Mouse (Mus musculus) lung, postnatal 0 days (tissue): ENCODE results near the gene Galnt16. TPM values are rescaled to one million over a fixed set of nuclear protein-coding genes. Genes with fewer than 3 reads are reported as not detected.

ENCODE experiments used
- ATAC-seq: fragments of 200-750 bp; cut with Nextera tagmentation; 2 replicates; pipeline ENCODE4 v1.8.0; 2017; ENCODE audit warnings: moderate library complexity
- DNase-seq: peaks from one replicate; pipeline ENCODE4 v3.0.0-alpha.2; 2016; ENCODE audit warnings: low spot score
- H3K27ac ChIP-seq: fragments of 300-500 bp; sonication (generic); 2 replicates; pipeline ENCODE4 v1.5.1; 2014; ENCODE audit warnings: antibody characterized with exemption, mild to moderate bottlenecking, low read length, mixed read lengths
- H3K27me3 ChIP-seq: fragments of 300-500 bp; sonication (generic); replicated peaks from 2 replicates; pipeline ENCODE4 v1.6.1; 2014; ENCODE audit warnings: low read length, mixed read lengths; ENCODE audit not compliant: insufficient read depth
- H3K36me3 ChIP-seq: fragments of 300-500 bp; sonication (generic); 2 replicates; pipeline ENCODE4 v1.6.1; 2014; ENCODE audit warnings: low read length, mixed read lengths; ENCODE audit not compliant: insufficient read depth
- H3K4me1 ChIP-seq: fragments of 300-500 bp; sonication (generic); 2 replicates; pipeline ENCODE4 v1.6.1; 2014; ENCODE audit warnings: antibody characterized with exemption, low read depth, low read length, mixed read lengths; ENCODE audit not compliant: insufficient read depth
- H3K4me2 ChIP-seq: fragments of 300-500 bp; sonication (generic); replicated peaks from 2 replicates; pipeline ENCODE4 v1.6.1; 2014; ENCODE audit warnings: low read depth, mild to moderate bottlenecking, low read length, moderate library complexity, mixed read lengths
- H3K4me3 ChIP-seq: fragments of 300-500 bp; sonication (generic); 2 replicates; pipeline ENCODE4 v1.5.1; 2014; ENCODE audit warnings: low read depth, low read length
- H3K9ac ChIP-seq: fragments of 300-500 bp; sonication (generic); replicated peaks from 2 replicates; pipeline ENCODE4 v1.6.1; 2014; ENCODE audit warnings: low read depth, mild to moderate bottlenecking
- H3K9me3 ChIP-seq: fragments of 300-500 bp; sonication (generic); 2 replicates; pipeline ENCODE4 v1.6.1; 2016; ENCODE audit warnings: low read length, mixed read lengths
- CTCF ChIP-seq: IDR thresholded peaks from 2 replicates; pipeline ENCODE4 v1.5.1; 2016; ENCODE audit warnings: antibody characterized with exemption, mild to moderate bottlenecking
- EP300 ChIP-seq: IDR thresholded peaks from 2 replicates; pipeline ENCODE4 v1.6.1; 2016; ENCODE audit warnings: antibody characterized with exemption, mild to moderate bottlenecking, control low read depth
- WGBS: fragments of 180-500 bp; shearing (Covaris S2); extraction: QIAGEN DNeasy Blood & Tissue Kit; methylation state at CpG from one replicate; pipeline ENCODE4 v1.1.7; 2014; 5-methylcytosine and 5-hydroxymethylcytosine counted together
- polyA plus RNA-seq: library from polyadenylated mRNA; unstranded; fragments of >200 nt; fragmentation: Nextera tagmentation; extraction: Ambion mirVana; gene quantifications from 2 replicates; pipeline ENCODE4 v1.2.1, GENCODE M21; 2015

Gene Galnt16
- polyA plus RNA-seq, 1 experiment from 2014 or later: 5.6 TPM

GRCm38 (mm10) chr12:80642725-80643692 is 124.9 kb downstream of the Galnt16 start:
- H3K9me3 ChIP-seq: no peaks in the 10 kb centered on the region
- peak overlapping the region; percentile 88 for H3K27ac ChIP-seq
- H3K36me3 ChIP-seq: peaks cover 18% of the 10 kb centered on the region
- peak overlapping the region; percentile 78 for H3K4me2 ChIP-seq
- peak; percentile 64 for DNase-seq
- peak; percentile 33 for ATAC-seq
- H3K4me1 ChIP-seq: peaks cover 25% of the 10 kb centered on the region; the same call in 1 of the 2 replicates
- H3K9ac ChIP-seq: peak overlapping the region; percentile 86
- 3% methylated on average over 36 of the region's 48 CpGs for WGBS
- peak overlapping the region; percentile 79 for H3K4me3 ChIP-seq
- H3K27me3 ChIP-seq: no peaks in the 10 kb centered on the region
- TF ChIP-seq CTCF (peak; percentile 79), EP300 (no peak)

GRCm38 (mm10) chr12:80643693-80644505 is 125.8 kb downstream of the Galnt16 start, which contains the start of the genes Slc39a9 and Erh:
TSS of gene Slc39a9 (plus strand) at chr12:80643883.
TSS of gene Erh (minus strand) at chr12:80644341.
- ATAC-seq: peak; percentile 98
- under 1% methylated on average over 50 of the region's 50 CpGs for WGBS

GRCm38 (mm10) chr12:80644506-80644868 is 126.4 kb downstream of the Galnt16 start:
- H3K4me3 ChIP-seq: peak overlapping the region; percentile 79
- peak overlapping the region; percentile 86 for H3K9ac ChIP-seq
- peak overlapping the region; percentile 78 for H3K4me2 ChIP-seq
- no peaks in the 10 kb centered on the region for H3K9me3 ChIP-seq
- no peaks in the 10 kb centered on the region for H3K27me3 ChIP-seq
- no peak for DNase-seq
- ATAC-seq: 0 out of 2 replicates have a peak, but pooled peaks have one; percentile 2
- peak overlapping the region; percentile 88 for H3K27ac ChIP-seq
- H3K36me3 ChIP-seq: peaks cover 5% of the 10 kb centered on the region; the same call in 1 of the 2 replicates
- 3% methylated on average over 18 of the region's 18 CpGs for WGBS
- H3K4me1 ChIP-seq: peaks cover 25% of the 10 kb centered on the region; the same call in 1 of the 2 replicates
- TF ChIP-seq CTCF: no peak

More at GRCm38 (mm10) chr12:80643693-80644505, 125.8 kb downstream of the Galnt16 start, which contains the start of the genes Slc39a9 and Erh:
- TF ChIP-seq EP300 (peak; percentile 92), CTCF (peak; percentile 45)
- Histone ChIP-seq H3K27ac (peak within 1 kb of the TSS; percentile 88), H3K27me3 (no peaks in the 10 kb centered on the region), H3K9me3 (no peaks in the 10 kb centered on the region), H3K4me2 (peak within 1 kb of the TSS; percentile 78), H3K9ac (peak within 1 kb of the TSS; percentile 86), H3K4me3 (peak within 1 kb of the TSS; percentile 79), H3K4me1 (peaks cover 25% of the 10 kb centered on the region; the same call in 1 of the 2 replicates), H3K36me3 (peaks cover 10% of the 10 kb centered on the region)
- DNase-seq: peak; percentile 99

DNA sequence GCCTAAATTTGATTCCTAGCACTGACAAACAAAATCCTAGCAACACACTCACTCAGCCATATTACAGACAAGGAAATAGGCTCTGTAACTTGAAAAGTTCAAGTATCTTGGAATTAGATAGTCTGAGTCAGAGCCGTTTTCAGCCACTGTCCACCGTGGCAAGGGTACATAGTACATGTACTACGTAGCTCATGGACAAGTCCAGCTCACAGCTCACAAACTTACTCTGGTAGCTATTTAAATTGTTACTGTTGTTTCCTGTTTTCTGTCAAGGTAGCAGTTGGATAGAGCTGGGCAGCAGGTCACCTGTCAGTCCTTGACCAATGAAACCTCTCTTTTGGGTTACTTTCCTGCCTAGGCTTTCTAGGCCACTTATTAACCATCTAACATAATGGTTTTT is 128.3 kb downstream of the Galnt16 start:
- 56% methylated on average over 3 of the region's 3 CpGs for WGBS
- no peak overlapping the region for H3K9ac ChIP-seq
- H3K4me3 ChIP-seq: no peak overlapping the region
- no peaks in the 10 kb centered on the region for H3K27me3 ChIP-seq
- no peaks in the 10 kb centered on the region for H3K9me3 ChIP-seq
- no peaks in the 10 kb centered on the region for H3K36me3 ChIP-seq
- H3K4me2 ChIP-seq: peak overlapping the region; percentile 17; the same call in 1 of the 2 replicates
- DNase-seq: peak; percentile 42
- no peak overlapping the region for H3K27ac ChIP-seq
- peaks cover 25% of the 10 kb centered on the region; the same call in 1 of the 2 replicates for H3K4me1 ChIP-seq
- ATAC-seq: no peak
- TF ChIP-seq CTCF (no peak), EP300 (no peak)

DNA sequence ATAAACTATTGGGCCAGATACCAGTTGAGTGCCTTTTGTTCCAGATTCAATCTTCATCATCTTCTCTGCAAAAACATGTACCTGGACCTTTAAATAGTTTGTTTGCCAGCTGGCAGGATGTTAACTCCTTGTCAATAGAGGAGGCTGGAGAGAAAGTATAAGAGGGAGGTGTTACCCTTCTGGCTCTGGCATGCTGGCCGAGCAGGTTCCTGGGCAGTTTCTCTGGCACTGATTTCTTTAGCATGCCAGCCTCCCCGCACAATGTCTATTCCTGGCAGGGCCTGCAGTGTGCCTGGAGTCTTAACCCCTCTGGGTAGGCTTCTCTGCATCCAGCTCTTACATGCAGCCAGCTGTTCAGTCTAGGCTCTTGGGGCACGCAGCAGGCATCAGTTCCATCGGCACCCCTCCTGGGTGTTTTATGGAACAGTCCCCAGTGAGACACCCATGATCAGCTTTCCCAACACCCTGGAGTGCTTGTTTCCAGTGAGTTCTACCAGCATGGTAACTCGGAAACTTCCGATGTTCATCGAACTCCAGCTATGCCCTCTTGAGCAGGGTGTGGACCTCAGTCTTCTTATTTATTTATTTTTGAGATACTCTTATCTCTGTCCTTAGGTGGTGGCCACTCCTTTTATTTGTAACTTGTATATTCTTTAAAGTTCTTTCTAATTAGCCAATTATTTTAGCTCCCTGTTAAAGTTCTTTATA is 136.0 kb downstream of the Galnt16 start:
- 41% methylated on average over 7 of the region's 7 CpGs for WGBS
- peak overlapping the region; percentile 76 for H3K27ac ChIP-seq

More for the DNA sequence above, 136.0 kb downstream of the Galnt16 start:
- TF ChIP-seq CTCF: no peak
- TF ChIP-seq EP300: no peak
- Histone ChIP-seq H3K36me3 (no peaks in the 10 kb centered on the region), H3K9me3 (no peaks in the 10 kb centered on the region), H3K9ac (no peak overlapping the region), H3K4me2 (peak overlapping the region; percentile 12; the same call in 1 of the 2 replicates), H3K4me1 (peaks cover 9% of the 10 kb centered on the region; the same call in 1 of the 2 replicates), H3K27me3 (no peaks in the 10 kb centered on the region), H3K4me3 (no peak overlapping the region)
- ATAC-seq (peak; percentile 94), DNase-seq (peak; percentile 90)
